Mouse (Mus musculus): ENCODE data around the gene Sdk1.

Gene Sdk1

DNA sequence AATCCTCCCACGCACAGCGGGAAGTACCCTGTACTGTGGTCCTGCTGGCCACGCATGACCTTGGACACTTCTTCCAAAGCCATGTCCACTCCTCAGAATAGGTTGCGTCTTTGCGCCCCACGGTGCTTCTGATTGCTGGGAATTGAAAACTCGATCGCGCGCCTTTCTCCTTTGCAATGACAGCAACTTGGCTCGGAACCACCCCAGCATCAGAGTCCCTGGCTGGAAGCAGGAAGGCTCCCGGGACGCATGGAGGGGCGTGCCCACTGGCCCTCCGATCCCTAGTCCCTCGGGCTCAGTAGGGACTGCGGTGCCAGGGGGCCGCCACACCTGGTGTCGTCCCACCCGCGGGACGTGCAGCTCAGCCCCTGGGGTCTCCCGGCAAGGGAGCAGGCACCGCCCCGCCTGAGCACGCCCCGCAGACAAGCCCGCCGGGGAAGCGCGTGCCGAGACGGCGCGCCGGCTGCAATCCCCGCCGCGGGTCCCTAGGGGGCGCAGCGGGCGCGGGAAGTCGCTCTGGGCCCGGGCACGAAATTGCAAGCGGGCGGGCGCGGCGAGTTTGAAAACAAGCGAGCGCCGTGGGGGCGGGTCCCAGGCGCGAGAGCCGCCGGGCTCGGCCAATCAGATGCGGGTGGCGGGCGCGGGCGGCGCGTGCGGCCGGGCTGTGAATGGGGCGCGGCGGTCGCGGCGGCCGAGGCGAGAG is at the start of gene Sdk1:
Gene Sdk1 (plus strand): TSS at position 650 of the 703 bp plus-strand sequence.
- DNase-seq (ENCODE audit: low spot score), result peak; percentile 98

GRCm38 (mm10) chr5:141197278-141197677 is 44.0 kb upstream of the Sdk1 start:
- DNase-seq (ENCODE audit: low spot score), result no peak

DNA sequence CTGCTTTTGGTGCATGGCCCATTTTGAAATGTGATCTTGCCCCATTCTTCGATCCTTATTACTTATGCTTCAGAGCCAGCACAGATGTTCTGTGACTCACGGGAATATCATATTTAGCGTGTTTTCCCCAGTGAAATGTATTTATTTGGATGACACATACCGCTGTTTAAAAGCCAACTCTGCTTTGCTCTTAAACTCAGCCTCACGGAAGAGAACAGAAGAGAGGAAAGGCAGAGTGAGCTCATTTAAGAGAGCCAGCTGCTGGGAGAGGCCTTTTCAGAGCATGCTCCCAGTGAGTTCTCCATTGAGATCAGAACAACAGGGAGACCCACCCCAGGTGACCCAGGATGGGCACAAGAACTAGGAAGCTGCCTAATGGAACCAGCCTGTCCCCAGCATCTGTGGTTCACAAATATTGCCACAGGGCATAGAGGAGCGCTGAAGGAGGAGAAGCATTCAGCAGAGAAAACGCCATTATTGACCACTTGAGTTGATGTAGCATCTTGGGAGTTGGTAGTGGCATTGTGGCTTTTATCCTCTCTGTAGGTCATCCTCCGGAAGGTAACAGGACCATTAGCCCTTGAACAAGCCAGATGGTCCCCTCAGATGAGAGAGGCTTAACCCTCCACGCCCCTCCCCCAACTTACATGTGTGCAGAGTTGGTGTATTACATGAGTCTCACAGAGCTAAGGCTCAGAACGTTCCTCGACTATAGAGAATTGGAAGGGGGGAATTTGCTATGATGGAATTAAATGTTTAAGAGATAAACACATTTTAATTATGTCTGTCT is 38.8 kb upstream of the Sdk1 start:
- DNase-seq (ENCODE audit: low spot score), result no peak

GRCm38 (mm10) chr5:141207061-141207460 is 34.2 kb upstream of the Sdk1 start:
- DNase-seq (ENCODE audit: low spot score), result no peak

DNA sequence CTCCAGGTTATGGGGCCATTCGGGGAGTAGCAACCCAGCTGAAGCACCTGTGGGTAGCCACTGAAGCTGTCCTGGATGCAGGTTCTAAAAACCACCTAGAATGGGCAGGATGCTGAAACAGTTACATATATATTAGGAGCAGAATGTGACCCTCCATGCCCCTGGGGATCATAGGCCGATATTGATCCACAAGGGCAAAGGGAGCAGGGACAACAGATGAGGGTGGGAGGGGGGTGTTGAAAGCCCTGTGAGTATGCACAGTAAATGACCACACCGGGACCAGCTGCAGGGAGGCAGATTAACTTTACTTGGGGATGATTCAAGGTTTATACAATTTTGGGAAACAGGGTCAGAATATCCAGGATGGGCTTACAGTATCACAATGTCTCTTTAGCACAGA is 16.0 kb upstream of the Sdk1 start:
- no peak for DNase-seq (ENCODE audit: low spot score)

DNA sequence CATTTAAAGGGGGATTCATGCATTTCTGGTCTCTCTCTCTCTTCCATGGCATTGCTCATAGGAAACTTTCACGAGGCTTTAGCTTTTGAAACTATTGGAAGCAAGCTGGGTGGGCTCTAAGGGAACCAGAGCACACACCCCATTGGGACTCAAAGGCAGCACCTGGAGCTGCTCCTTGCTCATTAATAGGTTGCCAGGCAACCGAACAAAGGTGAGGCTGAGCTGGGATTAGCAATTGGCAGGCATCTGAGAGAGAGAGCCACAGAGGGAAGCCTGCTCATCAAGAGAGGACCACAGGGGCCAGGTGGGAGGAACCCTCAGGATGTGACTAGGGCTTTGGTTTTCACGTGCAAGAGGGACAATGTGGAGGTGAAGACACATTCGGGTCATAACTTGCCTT is 7.0 kb upstream of the Sdk1 start:
- DNase-seq (ENCODE audit: low spot score), result no peak

DNA sequence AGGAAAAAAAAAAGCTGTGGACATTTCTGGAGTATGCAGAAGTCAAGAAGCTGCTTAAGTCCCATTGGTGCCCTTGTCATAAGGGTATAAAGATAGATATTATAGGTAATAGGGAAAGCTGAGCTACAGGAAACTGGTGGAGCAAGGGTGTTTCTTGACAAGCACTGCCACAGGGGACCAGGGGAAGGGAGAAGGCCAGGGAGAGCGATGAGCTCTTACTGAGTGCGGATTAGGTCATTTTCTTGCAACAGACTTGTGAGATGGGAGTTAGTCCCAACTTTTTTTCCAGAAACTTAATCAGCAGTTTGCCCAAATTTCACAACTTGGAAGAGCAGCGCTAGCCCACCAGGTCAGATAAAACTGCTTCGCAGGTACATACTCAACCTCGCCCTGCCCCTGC is 1.9 kb upstream of the Sdk1 start:
- no peak for DNase-seq (ENCODE audit: low spot score)

GRCm38 (mm10) chr5:141240441-141240840 is 849 bp upstream of the Sdk1 start:
- peak; percentile 8 for DNase-seq (ENCODE audit: low spot score)

DNA sequence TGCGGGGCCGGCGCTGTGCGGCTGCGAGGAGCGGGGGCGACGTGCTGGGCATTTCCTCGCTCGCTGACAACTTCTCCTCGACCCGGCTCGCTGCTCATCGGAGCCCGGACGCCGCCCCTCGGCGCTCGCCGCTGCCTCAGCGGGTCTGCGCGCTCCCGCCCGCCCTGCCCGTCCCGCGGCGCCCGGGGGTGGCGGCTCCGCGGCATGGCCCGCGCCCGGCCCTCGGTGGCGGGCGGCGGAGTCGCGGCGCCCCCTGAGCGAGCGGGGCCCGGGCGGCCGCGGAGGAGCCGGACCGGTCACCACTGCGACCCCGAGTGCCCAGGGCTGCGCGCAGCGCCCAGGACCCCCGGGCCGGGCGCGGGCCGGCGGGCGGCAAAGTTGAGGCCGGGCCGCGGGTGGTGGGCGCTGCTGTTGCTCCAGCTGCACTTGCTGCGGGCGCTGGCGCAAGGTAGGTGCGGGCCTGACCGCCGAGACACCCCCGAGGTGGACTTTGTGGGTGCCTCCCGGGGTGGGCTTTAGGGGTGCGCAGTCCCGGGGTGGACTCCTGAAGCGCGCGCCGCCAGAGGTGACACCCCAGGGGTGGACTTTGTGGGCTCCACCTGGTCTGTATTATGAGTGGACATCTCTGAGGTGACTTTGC is 475 bp downstream of the Sdk1 start:
- DNase-seq (ENCODE audit: low spot score), result peak; percentile 4

- peak; percentile 9 for DNase-seq (ENCODE audit: low spot score)
Measured at GRCm38 (mm10) chr5:141243253-141243965, 2.1 kb downstream of the Sdk1 start.

DNA sequence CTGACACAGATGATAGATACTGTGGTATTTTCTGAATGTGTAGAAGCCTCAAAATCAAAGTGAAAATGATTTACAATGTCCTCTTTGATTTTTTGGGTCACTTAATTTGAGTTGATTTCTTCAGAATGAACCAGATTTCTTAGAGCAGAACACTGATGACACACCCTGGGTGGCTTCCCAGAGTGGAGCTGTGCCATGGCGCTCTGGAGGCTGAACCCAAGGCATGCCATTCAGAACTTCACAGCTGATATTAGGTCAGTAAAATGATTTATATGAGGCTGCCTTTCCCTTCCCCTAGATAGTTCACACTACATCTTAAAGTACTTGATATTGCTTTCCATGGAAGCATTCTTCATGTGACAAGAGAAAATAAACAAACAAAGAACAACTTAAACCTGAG is 23.0 kb downstream of the Sdk1 start:
- no peak for DNase-seq (ENCODE audit: low spot score)

- no peak for DNase-seq (ENCODE audit: low spot score)
Measured at GRCm38 (mm10) chr5:141277112-141277511, 35.8 kb downstream of the Sdk1 start.

DNA sequence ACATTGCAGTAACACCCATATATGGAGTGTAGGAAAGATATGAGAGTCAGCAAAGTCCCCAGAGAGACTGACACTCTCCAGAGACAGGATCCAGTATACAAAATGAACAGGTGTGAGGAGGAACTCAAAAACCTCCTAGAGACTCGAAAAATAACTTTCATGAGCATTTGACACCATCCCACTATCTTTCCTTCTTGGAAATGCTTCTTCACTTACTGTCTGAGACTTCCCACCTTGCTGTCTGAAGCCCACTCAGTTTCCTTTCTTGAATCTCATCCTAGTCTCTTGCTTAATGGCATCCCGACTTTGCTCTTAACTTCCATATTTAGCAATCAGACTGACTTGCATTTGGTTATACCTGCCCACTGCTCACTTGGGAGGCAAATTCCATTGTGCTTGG is 40.5 kb downstream of the Sdk1 start:
- DNase-seq (ENCODE audit: low spot score), result no peak

DNA sequence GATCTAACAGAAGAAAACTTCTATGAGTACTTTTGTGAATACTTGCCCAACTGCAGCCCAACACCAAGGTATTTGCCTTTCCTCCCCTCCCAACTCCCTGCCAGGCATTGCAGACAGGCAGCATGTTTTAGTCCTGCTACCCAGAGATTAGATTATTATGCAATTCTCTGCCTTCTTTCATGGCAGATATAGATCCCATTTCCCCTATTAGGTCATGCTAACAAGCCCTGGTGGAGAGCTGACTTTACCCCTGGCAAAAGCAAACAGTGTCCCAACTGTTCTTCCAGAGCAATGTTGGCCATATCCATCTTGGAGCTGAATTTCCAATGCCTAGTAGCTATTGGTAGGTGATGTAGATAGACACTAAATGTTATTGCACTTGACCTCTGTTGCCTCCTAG is 48.3 kb downstream of the Sdk1 start:
- DNase-seq (ENCODE audit: low spot score), result no peak

DNA sequence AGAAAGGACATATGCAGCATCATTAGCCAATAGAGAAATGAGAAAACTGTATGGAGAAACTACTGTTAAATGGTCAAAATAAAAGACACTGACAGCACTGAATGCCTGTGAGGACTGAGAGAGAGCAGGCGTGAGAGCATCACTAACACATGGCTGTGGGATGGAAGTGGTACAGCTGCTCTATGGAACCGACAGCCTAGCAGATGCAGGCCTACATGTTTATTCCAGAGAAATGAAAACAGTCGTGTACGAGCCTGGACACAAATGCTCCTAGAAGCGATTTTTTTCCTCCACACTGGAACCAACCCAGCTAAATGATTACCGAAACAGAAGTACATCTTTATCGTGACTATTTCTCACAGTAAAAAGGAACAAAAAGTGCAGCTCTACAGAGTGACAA is 54.0 kb downstream of the Sdk1 start:
- no peak for DNase-seq (ENCODE audit: low spot score)

DNA sequence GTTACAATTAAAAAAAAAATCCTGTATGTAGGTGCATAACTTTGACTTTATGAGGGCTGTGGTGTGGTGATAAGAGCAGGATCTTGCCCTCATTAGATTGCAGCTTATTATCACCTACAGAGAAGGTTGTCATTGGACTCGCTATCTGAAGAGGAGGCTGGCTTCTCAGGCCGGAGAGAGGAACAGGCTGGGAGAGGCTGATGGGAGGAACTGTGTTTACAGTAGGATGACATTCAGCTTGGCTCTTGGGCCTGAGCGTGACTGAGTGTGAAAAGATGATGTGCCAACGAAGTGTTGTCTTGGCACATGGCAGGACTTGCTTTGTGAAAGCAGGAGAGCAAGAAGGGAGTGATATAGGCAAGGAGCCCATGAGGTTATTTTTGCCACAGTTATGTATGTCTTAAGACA is 61.0 kb downstream of the Sdk1 start:
- DNase-seq (ENCODE audit: low spot score), result no peak

DNA sequence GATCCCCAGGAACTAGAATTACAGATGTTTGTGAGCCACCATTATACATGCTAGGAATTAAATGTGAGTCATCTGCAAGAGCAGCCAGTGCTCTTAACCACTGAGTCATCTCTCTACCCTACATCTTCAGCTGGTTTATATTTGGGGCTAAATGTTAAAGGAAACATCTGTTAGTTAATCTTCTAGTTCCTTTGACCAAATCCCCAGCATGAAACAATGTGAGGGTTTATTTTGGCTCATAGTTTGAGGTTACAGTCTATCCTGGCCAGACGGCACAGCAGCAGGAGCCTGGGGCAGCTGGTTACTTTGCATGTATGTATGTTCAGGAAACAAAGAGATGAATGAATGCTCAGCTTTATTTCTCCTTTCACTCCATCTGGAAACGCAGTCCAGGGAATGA is 62.5 kb downstream of the Sdk1 start:
- DNase-seq (ENCODE audit: low spot score), result no peak

DNA sequence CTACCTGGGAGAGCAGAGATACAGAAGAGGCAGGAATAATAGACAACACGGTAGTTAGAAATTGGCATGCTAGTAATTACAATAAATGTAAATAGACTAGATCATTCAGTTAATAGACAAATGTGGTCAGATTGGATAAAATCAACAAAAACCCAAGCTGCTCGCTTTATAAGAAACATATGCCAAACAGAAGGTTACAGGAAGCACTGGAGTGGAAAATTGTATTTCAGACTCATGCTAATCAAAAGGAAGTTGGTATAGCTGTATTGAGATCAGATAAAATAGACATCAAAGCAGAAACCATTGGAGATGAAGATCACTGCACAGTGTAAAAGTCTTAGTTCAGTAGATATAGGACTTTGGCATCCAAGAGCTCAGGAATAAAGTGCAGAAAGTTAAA is 63.4 kb downstream of the Sdk1 start:
- DNase-seq (ENCODE audit: low spot score), result no peak

GRCm38 (mm10) chr5:141310641-141311040 is 69.4 kb downstream of the Sdk1 start:
- DNase-seq (ENCODE audit: low spot score), result no peak

GRCm38 (mm10) chr5:141311801-141312200 is 70.5 kb downstream of the Sdk1 start:
- DNase-seq (ENCODE audit: low spot score), result no peak

DNA sequence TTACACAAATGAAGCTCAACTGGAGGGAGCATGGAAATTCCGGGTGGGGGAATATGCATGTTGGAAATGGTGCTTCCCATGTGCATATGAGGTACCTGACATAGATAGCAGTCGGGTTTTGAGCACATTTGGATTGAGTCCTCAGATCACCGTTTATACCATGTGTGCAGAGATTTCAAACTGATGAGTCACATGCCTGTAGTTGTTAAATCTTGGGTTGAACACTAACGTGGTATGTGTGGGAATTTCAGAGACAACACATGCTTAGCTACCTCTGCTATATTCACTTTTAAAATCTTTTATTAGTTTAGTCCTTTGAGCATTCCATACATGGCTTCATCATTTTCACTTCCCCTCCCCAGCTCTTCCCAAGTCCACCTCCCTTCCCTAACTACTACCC is 71.0 kb downstream of the Sdk1 start:
- no peak for DNase-seq (ENCODE audit: low spot score)

DNA sequence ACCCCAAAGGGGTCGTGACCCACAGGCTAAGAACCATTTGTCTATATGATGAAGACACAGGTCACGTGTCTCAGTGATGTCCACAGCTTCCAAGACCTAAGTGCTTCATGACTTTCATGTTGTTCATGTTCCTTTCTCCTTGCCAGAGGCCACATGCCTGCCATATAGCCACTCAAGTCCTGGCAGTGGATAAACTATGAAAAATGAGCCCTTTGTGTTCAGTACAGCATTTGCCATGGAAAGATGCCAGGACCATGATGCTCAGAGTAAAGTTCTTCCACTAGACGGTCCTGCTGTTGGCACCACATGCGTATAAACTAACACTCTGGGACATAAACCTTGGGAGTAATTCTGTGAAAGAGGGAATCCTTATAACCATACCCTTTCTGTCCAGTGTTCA is 75.8 kb downstream of the Sdk1 start:
- no peak for DNase-seq (ENCODE audit: low spot score)

- no peak for DNase-seq (ENCODE audit: low spot score)
Measured at GRCm38 (mm10) chr5:141324910-141325309, 83.6 kb downstream of the Sdk1 start.

Measured in urinary bladder, postnatal 25 days (tissue).